Mouse (Mus musculus) adipocyte (in vitro differentiated cells): ENCODE data around the gene Zbtb45.

Experiments
- DNase-seq: peaks from one replicate; pipeline ENCODE4 v3.0.0-alpha.2; 2016; ENCODE audit warnings: low spot score

Gene Zbtb45

DNA sequence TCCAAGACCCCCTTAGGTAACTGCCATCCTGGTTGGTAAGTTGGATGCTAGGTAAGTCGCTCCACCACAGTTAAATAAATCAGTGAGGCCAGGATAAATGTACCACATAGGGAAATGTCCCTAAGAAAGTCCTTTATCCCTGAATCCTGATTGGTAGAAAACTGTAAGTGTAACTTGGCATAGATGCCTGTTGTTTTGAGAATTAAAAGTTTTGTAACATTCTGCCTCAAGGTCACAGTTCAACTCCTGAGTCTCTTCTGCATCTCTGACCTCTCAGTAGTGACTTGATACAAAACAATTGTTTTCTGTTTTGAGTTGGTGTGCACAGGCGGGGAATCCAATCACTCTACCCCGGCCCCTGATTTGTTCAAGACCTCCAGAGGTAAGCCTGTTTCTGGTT, 11.0 kb downstream of the Zbtb45 start, which contains the start of gene Trim28:
Gene Trim28 (plus strand): TSS at position 264 of the 400 bp plus-strand sequence.
- peak; percentile 35 for DNase-seq

- no peak for DNase-seq
Observed at GRCm38 (mm10) chr7:12998053-12998452, 11.8 kb downstream of the Zbtb45 start, which contains the start of gene Slc27a5. TSS of gene Slc27a5 (minus strand) at chr7:12998192.

GRCm38 (mm10) chr7:12997230-12997629, 12.6 kb downstream of the Zbtb45 start:
- no peak for DNase-seq

GRCm38 (mm10) chr7:12995862-12996261, 14.0 kb downstream of the Zbtb45 start:
- no peak for DNase-seq

- DNase-seq, result no peak
Observed at GRCm38 (mm10) chr7:12993148-12993547, 16.7 kb downstream of the Zbtb45 start.

- no peak for DNase-seq
Observed at GRCm38 (mm10) chr7:12992222-12992621, 17.6 kb downstream of the Zbtb45 start.

GRCm38 (mm10) chr7:12987409-12988189, 22.2 kb downstream of the Zbtb45 start:
- DNase-seq, result no peak

- no peak for DNase-seq
Observed at GRCm38 (mm10) chr7:12986906-12987305, 22.9 kb downstream of the Zbtb45 start.

GRCm38 (mm10) chr7:12985724-12986123, 24.1 kb downstream of the Zbtb45 start:
- no peak for DNase-seq

DNA sequence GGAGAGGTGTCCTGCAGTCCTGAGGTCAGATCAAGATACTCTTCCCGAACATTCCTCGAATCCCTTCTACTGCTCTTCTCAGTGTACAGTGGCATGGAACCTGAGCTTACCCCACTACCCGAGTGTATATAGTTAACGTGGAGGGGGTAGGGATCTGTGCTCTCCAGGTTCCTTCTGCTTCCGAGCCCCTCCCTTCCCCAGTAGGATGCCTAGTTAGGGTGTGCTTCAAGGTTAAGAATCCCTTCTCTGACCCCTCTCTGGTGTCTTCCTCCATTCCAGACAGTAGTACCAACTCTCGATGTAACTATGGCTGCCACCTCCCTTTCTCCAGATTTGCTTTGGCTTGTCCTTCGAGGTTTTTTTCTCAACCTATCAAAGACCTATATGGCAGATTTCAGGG, 29.5 kb downstream of the Zbtb45 start:
- no peak for DNase-seq

- no peak for DNase-seq
Observed at GRCm38 (mm10) chr7:12979776-12980175, 30.1 kb downstream of the Zbtb45 start.

- no peak for DNase-seq
Observed at GRCm38 (mm10) chr7:12978931-12979722, 30.7 kb downstream of the Zbtb45 start.

GRCm38 (mm10) chr7:12977682-12978389, 32.0 kb downstream of the Zbtb45 start, which contains the start of gene Zfp446:
TSS of gene Zfp446 (plus strand) at chr7:12977848.
- peak; percentile 96 for DNase-seq

GRCm38 (mm10) chr7:12970906-12971305, 38.9 kb downstream of the Zbtb45 start:
- DNase-seq, result no peak

- DNase-seq, result peak; percentile 34
Observed at GRCm38 (mm10) chr7:12966104-12966845, 43.6 kb downstream of the Zbtb45 start.

GRCm38 (mm10) chr7:12965678-12966091, 44.1 kb downstream of the Zbtb45 start, which contains the start of gene Zfp324:
TSS of gene Zfp324 (plus strand) at chr7:12965838.
- DNase-seq, result peak; percentile 86

DNA sequence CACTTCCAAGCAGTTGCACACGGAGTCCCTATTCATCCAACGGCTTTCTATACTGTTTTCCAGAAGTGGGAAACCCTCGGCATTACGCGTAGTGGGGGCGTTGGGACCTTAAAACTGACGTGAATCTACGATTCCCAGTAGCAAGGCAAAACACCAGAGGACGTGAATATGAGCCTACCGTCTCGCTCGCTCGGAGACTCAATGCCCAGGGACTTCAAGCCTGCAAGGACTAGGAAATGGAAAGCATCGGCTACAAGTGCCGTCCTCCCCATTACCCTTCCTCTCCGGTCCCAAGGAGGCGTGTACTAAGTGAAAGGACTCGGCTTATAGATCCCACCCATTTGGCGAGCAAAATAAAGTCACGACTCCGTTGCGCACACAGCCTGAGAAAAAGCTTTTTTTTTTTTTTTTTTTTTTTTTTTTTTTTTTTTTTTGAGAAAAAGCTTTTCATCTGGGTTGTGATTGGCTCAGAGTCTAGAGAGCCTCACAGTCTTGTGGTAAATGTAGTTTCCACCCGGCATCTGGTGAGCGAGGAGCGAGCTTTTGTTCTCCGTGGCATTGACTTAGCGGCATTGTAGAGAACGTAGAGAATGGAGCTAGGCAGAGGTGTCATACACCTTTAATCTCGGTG, 48.2 kb downstream of the Zbtb45 start:
- peak; percentile 91 for DNase-seq

- DNase-seq, result no peak
Observed at GRCm38 (mm10) chr7:12959718-12960117, 50.1 kb downstream of the Zbtb45 start.

- DNase-seq, result no peak
Observed at GRCm38 (mm10) chr7:12958948-12959347, 50.9 kb downstream of the Zbtb45 start.

DNA sequence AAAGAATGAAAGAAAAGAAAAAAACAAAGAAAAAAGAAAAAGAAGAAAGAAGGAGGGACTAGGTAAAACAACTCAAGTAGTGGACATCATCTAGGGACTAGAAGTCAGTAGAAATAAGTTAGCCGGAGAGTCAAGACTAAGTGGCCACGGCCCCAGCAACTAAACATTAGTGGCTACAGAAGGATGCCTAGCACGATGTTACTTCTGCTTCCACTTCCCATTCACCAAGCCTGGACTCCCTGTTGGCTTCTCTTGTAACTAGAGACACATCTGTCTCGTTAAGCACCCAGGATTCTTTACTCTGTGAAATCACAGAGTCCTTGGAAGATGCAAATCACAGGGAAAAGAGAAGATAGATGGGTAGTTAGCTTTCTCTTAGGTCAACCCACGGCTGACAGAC, 52.3 kb downstream of the Zbtb45 start:
- DNase-seq, result no peak

DNA sequence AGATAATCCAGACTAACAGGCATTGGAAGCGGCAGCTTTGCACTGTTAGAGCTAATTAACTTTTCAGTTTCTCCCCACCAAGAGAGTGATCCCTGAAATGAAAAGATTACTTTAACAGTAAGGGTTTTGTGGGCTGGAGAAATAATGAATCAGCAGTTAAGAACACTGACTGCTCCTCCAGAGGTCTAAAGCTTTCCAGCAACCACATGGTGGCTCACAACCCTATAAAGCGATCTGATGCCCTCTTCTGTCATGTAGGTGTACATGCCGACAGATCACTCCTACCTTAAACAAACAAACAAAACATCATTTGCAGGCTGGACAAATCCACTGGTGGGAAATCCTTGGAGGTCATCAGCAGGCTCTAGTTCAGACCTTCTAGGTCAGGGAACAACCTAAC, 54.9 kb downstream of the Zbtb45 start:
- DNase-seq, result no peak
